ENCODE assay signal across 27 mouse cellular contexts in the genomic region with DNA sequence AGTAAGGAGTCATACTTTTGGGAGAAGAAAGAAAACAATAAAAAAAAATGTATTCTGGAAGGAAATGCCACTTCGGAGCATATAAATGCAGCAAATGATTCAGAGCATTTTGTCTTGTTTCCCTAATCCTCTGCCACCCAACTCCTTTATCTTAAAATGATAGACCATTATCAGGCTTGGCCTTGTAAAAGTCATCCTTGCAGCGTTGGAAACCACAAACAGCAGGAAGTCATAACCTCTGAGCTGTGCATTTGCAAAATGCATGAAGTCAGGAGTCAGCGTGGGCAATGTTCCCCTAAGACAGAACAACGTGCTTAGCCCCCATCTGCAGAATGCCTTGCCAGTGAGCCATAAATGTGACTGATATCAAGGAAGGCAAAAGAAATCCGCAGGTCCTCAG.
A peak's percentile ranks its signal among the peaks of the same experiment; 100 is the strongest.
DNase-seq lines count a peak whose midpoint lies in the region; ATAC-seq and TF ChIP-seq lines count a peak whose summit lies in the region.
"Had no signal": no experiment of that assay in that cellular context is flagged by ENCODE, and none has a peak within 500 bp of the region (broad histone marks: within the 10 kb centered on the region; RNA-seq: fewer than 3 reads in every experiment).

No protein-coding gene starts in this region.

- TF ChIP-seq POLR2A in thymus, adult 2 months (IDR thresholded peaks at IDR 0.05; ENCODE audit: control insufficient read depth, extremely low read depth, insufficient read depth, low read length, poor library complexity) = no peak

- ATAC-seq in frontal cortex, adult (ENCODE audit: low TSS enrichment) = no peak
- ATAC-seq: activated CD4-positive, CD25-positive, alpha-beta regulatory T cell, adult 4 months; CD4-positive, CD25-positive, alpha-beta regulatory T cell, adult 4 months; hindbrain, postnatal 0 days; intestine, embryonic 16.5 days had no signal

- peak; percentile 8 for DNase-seq in thymus, postnatal 25 days
- DNase-seq in thymus, adult 2 months = no peak
- peak; percentile 56 for DNase-seq in MEL-GATA-1-ER (ENCODE audit: extremely low read depth, low read depth)
- no peak for DNase-seq in spleen, adult 18-20 months
- DNase-seq in layer of hippocampus, adult 11-12 months (ENCODE audit: low spot score) = no peak
- DNase-seq: adrenal gland, postnatal 36 days; cerebellum, adult 11 months; cerebellum, adult 9-11 months; kidney, postnatal 25 days; layer of hippocampus, adult 9-11 months; left cerebral cortex, postnatal 4 days; lung, embryonic 14.5 days; lung, postnatal 4 days; retina, postnatal 1 day; right cerebral cortex, postnatal 25 days; thymus, postnatal 4 days had no signal

- H3K36me3 ChIP-seq in thymus, adult 2 months (ENCODE audit: control insufficient read depth, insufficient read depth, low read length) = no peaks in the 10 kb centered on the region
- H3K36me3 ChIP-seq in macrophage (ENCODE audit: inconsistent target) = no peaks in the 10 kb centered on the region
- H3K36me3 ChIP-seq: heart, embryonic 10.5 days; limb, embryonic 15.5 days; midbrain, embryonic 12.5 days had no signal

- H3K4me1 ChIP-seq in thymus, adult 2 months (replicated peaks; ENCODE audit: control insufficient read depth, insufficient read depth, low read length) = peaks cover 9% of the 10 kb centered on the region
- H3K4me1 ChIP-seq: limb, embryonic 15.5 days had no signal

- no peaks in the 10 kb centered on the region for H3K79me2 ChIP-seq in macrophage (ENCODE audit: inconsistent target)

- H3K27me3 ChIP-seq in thymus, adult 2 months (ENCODE audit: control insufficient read depth, insufficient read depth, low read length) = no peaks in the 10 kb centered on the region
- H3K27me3 ChIP-seq: limb, embryonic 15.5 days; midbrain, embryonic 12.5 days had no signal

- WGBS in thymus, adult 2 months = 5% methylated on average over 5 of the region's 5 CpGs
- 4% methylated on average over 5 of the region's 5 CpGs for WGBS in macrophage (ENCODE audit: missing documents)

- TF ChIP-seq CTCF in thymus, adult 2 months (IDR thresholded peaks at IDR 0.05; ENCODE audit: borderline replicate concordance, control insufficient read depth, extremely low read depth, insufficient read depth, low read length, poor library complexity) = no peak

- no peak overlapping the region for H3K27ac ChIP-seq in thymus, adult 2 months (ENCODE audit: control insufficient read depth, insufficient read depth, low read length)
- H3K27ac ChIP-seq in macrophage = peak overlapping the region; percentile 80
- H3K27ac ChIP-seq: heart, embryonic 10.5 days; hindbrain, postnatal 0 days; left cerebral cortex, adult 2 months; limb, embryonic 15.5 days; liver, embryonic 14.5 days; midbrain, embryonic 12.5 days had no signal

- no peak overlapping the region for H3K4me3 ChIP-seq in thymus, adult 2 months (ENCODE audit: control insufficient read depth, insufficient read depth, low read length)
- no peak overlapping the region for H3K4me3 ChIP-seq in macrophage (ENCODE audit: inconsistent target)
- H3K4me3 ChIP-seq: heart, embryonic 10.5 days; left cerebral cortex, adult 2 months; limb, embryonic 15.5 days; midbrain, embryonic 12.5 days had no signal

Comparison
In these comparisons a context has a peak if more than half of its experiments do, and no peak if none do; other contexts are left out.
1. DNase-seq: peak in thymus, postnatal 25 days (single experiment) and MEL-GATA-1-ER (single experiment); none in thymus, adult 2 months (single experiment), spleen, adult 18-20 months (0 of 2) and layer of hippocampus, adult 11-12 months (single experiment).